Mouse (Mus musculus): ENCODE measurements at regions not wholly inside any gene's neighbourhood (a gene's known extent, or its start where the extent isn't known, plus 50 kb on each side); places are given as distances from the start of the nearest gene placed in this dataset.

GRCm38 (mm10) chr5:68572816-68573215 lies 541.2 kb downstream of the Grxcr1 start:
- DNase-seq (ENCODE audit: extremely low spot score in 1 of 2, low spot score in 1 of 2): no peak

- DNase-seq (ENCODE audit: extremely low spot score in 1 of 2, low spot score in 1 of 2): no peak
These were observed 544.2 kb downstream of the Grxcr1 start for GRCm38 (mm10) chr5:68575827-68576226.

- DNase-seq (ENCODE audit: extremely low spot score in 1 of 2, low spot score in 1 of 2): no peak
These were observed 546.9 kb downstream of the Grxcr1 start for GRCm38 (mm10) chr5:68578496-68578895.

GRCm38 (mm10) chr5:68592423-68592822 lies 560.8 kb downstream of the Grxcr1 start:
- no peak for DNase-seq (ENCODE audit: extremely low spot score in 1 of 2, low spot score in 1 of 2)

- no peak for DNase-seq (ENCODE audit: extremely low spot score in 1 of 2, low spot score in 1 of 2)
These were observed 586.8 kb downstream of the Grxcr1 start for GRCm38 (mm10) chr5:68618451-68618850.

- DNase-seq (ENCODE audit: extremely low spot score in 1 of 2, low spot score in 1 of 2): peak; percentile 5 to 39
These were observed 603.8 kb downstream of the Grxcr1 start for GRCm38 (mm10) chr5:68635400-68635799.

- no peak for DNase-seq (ENCODE audit: extremely low spot score in 1 of 2, low spot score in 1 of 2)
These were observed 641.2 kb downstream of the Grxcr1 start for GRCm38 (mm10) chr5:68672834-68673233.

GRCm38 (mm10) chr5:68701342-68701741 lies 640.1 kb downstream of the Kctd8 start:
- no peak for DNase-seq (ENCODE audit: extremely low spot score in 1 of 2, low spot score in 1 of 2)

- DNase-seq (ENCODE audit: extremely low spot score in 1 of 2, low spot score in 1 of 2): no peak
These were observed 635.9 kb downstream of the Kctd8 start for GRCm38 (mm10) chr5:68705411-68706080.

- DNase-seq (ENCODE audit: extremely low spot score in 1 of 2, low spot score in 1 of 2): no peak
These were observed 614.7 kb downstream of the Kctd8 start for GRCm38 (mm10) chr5:68726733-68727132.

GRCm38 (mm10) chr5:68735186-68735585 lies 606.3 kb downstream of the Kctd8 start:
- no peak for DNase-seq (ENCODE audit: extremely low spot score in 1 of 2, low spot score in 1 of 2)

- no peak for DNase-seq (ENCODE audit: extremely low spot score in 1 of 2, low spot score in 1 of 2)
These were observed 591.0 kb downstream of the Kctd8 start for GRCm38 (mm10) chr5:68750499-68750898.

- no peak for DNase-seq (ENCODE audit: extremely low spot score in 1 of 2, low spot score in 1 of 2)
These were observed 588.5 kb downstream of the Kctd8 start for GRCm38 (mm10) chr5:68753025-68753424.
